Mouse (Mus musculus) neural tube, embryonic 12.5 days (tissue): ENCODE results near the gene Dnah8. TPM values are rescaled to one million over a fixed set of nuclear protein-coding genes. Genes with fewer than 3 reads are reported as not detected.

Experiments
- ATAC-seq: fragments of 200-750 bp; cut with Nextera tagmentation; 2 replicates; pipeline ENCODE4 v1.8.0; 2017; ENCODE audit warnings: low read depth, mild to moderate bottlenecking, moderate TSS enrichment, moderate library complexity; ENCODE audit not compliant: low FRiP score
- H3K27ac ChIP-seq: fragments of 300-500 bp; sonication (generic); 2 replicates; pipeline ENCODE4 v1.5.1; 2016
- H3K27me3 ChIP-seq: fragments of 300-500 bp; sonication (generic); replicated peaks from 2 replicates; pipeline ENCODE4 v1.6.1; 2016; ENCODE audit warnings: mild to moderate bottlenecking
- H3K36me3 ChIP-seq: fragments of 300-500 bp; sonication (generic); 2 replicates; pipeline ENCODE4 v1.6.1; 2016; ENCODE audit warnings: mild to moderate bottlenecking
- H3K4me1 ChIP-seq: fragments of 300-500 bp; sonication (generic); 2 replicates; pipeline ENCODE4 v1.6.1; 2016
- H3K4me2 ChIP-seq: fragments of 300-500 bp; sonication (generic); replicated peaks from 2 replicates; pipeline ENCODE4 v1.6.1; 2016; ENCODE audit warnings: mild to moderate bottlenecking
- H3K4me3 ChIP-seq: fragments of 300-500 bp; sonication (generic); 2 replicates; pipeline ENCODE4 v1.5.1; 2016
- H3K9ac ChIP-seq: fragments of 300-500 bp; sonication (generic); 2 replicates; pipeline ENCODE4 v1.6.1; 2016; ENCODE audit warnings: mild to moderate bottlenecking
- H3K9me3 ChIP-seq: fragments of 300-500 bp; sonication (generic); 2 replicates; pipeline ENCODE4 v1.6.1; 2016; ENCODE audit warnings: mild to moderate bottlenecking
- WGBS: fragments of 180-500 bp; shearing (Covaris S2); methylation state at CpG from one replicate; pipeline ENCODE4 v1.1.7; 2016; 5-methylcytosine and 5-hydroxymethylcytosine counted together
- polyA plus RNA-seq: library from polyadenylated mRNA; unstranded; fragments of >200 nt; fragmentation: Nextera tagmentation; extraction: Ambion mirVana; gene quantifications from 2 replicates; pipeline ENCODE4 v1.2.1, GENCODE M21; 2016

Gene Dnah8
- polyA plus RNA-seq, 1 experiment from 2014 or later: 0.84 TPM

DNA sequence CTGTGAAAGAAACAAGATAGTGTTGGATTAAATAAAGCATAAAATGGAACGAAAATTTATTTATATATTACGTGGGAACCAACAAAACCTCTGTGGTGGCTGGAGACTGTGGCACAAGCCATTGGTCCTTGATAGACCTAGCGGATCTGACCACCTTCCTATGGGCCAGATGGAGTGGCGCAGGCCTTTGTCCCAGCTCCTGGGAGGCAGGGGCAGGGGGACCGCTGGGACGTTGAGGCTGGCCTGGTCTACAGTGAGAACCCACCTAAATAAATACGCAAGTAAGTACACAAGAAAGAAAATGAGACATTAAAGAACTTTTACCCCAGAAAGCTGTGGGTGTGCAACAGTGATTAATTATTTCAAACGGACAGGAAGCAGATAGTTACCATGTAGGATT is 156.9 kb downstream of the Dnah8 start:
- no peak for ATAC-seq
- no peak overlapping the region for H3K27ac ChIP-seq
- H3K27me3 ChIP-seq: no peaks in the 10 kb centered on the region
- 87% methylated on average over 8 of the region's 8 CpGs for WGBS
- no peak overlapping the region for H3K4me2 ChIP-seq
- H3K9me3 ChIP-seq: no peaks in the 10 kb centered on the region
- H3K36me3 ChIP-seq: no peaks in the 10 kb centered on the region
- H3K4me1 ChIP-seq: no peaks in the 10 kb centered on the region
- H3K9ac ChIP-seq: no peak overlapping the region
- H3K4me3 ChIP-seq: no peak overlapping the region

DNA sequence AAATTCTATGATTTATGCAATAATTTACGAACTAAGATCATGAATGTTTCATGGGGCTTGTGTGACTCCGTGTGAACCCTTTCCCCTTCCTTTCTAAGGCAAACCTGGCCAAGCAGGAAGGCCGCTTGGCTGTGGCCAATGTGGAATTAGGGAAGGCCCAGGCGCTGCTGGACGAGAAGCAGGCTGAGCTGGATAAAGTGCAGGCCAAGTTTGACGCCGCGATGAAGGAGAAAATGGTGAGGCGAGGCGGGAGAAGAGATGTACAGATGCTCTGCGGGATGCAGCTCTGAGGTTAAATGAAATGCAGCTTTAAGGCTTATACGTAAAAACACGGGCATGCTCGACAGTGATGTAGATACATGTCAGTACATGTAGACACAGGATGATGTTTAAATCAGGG is 158.1 kb downstream of the Dnah8 start:
- Histone ChIP-seq H3K27ac (no peak overlapping the region), H3K27me3 (no peaks in the 10 kb centered on the region), H3K4me1 (no peaks in the 10 kb centered on the region), H3K9me3 (no peaks in the 10 kb centered on the region), H3K36me3 (no peaks in the 10 kb centered on the region), H3K9ac (no peak overlapping the region), H3K4me2 (no peak overlapping the region), H3K4me3 (no peak overlapping the region)
- no peak for ATAC-seq
- WGBS: 78% methylated on average over 14 of the region's 14 CpGs

DNA sequence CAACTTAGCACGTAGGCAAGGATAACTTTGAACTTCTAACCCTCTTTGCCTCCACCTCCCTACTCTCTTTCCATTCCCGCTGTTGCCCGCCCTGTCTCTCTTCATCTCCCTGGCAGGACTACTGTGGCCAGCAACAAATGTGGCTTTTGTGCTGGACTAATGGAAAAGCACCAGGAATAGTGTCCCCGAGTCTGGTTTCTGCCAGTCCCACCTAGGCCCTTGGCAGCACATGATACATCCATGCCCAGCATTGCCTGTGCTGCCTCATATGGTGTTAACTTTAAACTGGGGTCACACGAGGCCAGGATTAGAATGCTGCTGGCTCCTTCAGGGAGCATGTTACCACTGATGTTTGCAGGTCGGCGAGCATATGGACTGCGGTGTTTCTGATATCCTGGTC is 164.2 kb downstream of the Dnah8 start:
- H3K36me3 ChIP-seq: no peaks in the 10 kb centered on the region
- ATAC-seq: no peak
- H3K9ac ChIP-seq: no peak overlapping the region
- H3K4me3 ChIP-seq: no peak overlapping the region
- no peaks in the 10 kb centered on the region for H3K9me3 ChIP-seq
- WGBS: 90% methylated on average over 8 of the region's 8 CpGs
- H3K27me3 ChIP-seq: no peaks in the 10 kb centered on the region
- no peaks in the 10 kb centered on the region for H3K4me1 ChIP-seq
- no peak overlapping the region for H3K27ac ChIP-seq
- H3K4me2 ChIP-seq: no peak overlapping the region

DNA sequence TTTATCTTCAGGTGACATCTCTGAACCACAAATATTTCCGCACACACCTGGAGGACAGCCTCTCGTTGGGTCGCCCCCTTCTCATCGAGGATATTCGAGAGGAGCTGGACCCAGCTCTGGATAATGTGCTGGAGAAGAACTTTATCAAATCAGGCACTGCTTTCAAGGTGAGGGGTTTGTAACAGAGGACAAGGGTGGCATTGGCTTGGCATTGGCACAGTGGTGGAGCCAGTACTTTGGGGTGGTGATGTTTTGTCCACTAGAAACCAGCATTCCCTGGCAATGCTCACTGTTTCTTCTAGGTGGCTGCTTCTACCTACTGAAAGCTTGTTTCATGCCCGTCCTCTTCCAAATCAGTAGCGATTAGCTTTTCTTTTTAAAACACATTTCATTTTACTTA is 166.7 kb downstream of the Dnah8 start:
- no peak overlapping the region for H3K27ac ChIP-seq

DNA sequence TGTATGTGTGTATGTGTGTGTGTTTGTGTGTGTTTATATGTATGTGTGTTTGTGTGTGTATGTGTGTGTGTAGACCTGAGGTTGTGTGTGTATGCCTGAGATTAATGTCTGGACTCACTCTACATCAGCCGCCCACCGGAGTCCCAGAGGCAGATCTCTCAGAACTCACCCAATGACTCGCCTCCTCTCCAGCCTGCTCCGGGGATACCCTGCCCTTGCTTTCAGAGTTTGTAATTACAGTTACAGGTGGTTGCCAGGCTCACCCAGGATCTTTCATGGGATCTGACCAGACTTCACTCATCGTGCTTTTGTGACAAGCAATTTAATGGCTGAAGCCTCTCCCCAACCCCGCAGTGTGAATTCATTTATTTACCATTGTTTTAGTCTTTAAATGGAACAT is 168.2 kb downstream of the Dnah8 start:
- no peak overlapping the region for H3K4me2 ChIP-seq
- no peak overlapping the region for H3K27ac ChIP-seq
- H3K27me3 ChIP-seq: no peaks in the 10 kb centered on the region
- no peaks in the 10 kb centered on the region for H3K4me1 ChIP-seq
- H3K36me3 ChIP-seq: no peaks in the 10 kb centered on the region
- no peak overlapping the region for H3K9ac ChIP-seq
- no peaks in the 10 kb centered on the region for H3K9me3 ChIP-seq
- WGBS: 87% methylated on average over 6 of the region's 6 CpGs
- no peak overlapping the region for H3K4me3 ChIP-seq
- ATAC-seq: no peak

More for the DNA sequence above, 166.7 kb downstream of the Dnah8 start:
- H3K9me3 ChIP-seq: no peaks in the 10 kb centered on the region
- ATAC-seq: no peak
- H3K4me2 ChIP-seq: no peak overlapping the region
- 90% methylated on average over 7 of the region's 7 CpGs for WGBS
- H3K9ac ChIP-seq: no peak overlapping the region
- H3K4me1 ChIP-seq: no peaks in the 10 kb centered on the region
- no peaks in the 10 kb centered on the region for H3K27me3 ChIP-seq
- H3K36me3 ChIP-seq: no peaks in the 10 kb centered on the region
- H3K4me3 ChIP-seq: no peak overlapping the region

DNA sequence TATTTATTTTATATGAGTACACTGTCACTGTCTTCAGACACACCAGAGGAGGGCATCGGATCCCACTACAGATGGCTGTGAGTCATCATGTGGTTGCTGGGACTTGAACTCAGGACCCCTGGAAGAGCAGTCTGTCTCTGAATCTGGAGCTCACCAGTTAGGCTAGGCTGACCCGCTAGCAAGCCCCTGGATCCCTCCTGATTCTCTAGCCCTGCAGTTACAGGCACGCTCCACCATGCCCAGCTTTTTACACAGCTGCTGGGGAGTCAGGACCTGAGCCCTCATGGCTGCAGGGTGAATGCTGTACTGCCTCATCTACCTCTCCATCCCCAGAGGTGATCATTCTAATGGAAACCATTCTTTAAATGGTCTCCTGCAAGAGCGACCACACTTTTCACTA is 172.5 kb downstream of the Dnah8 start:
- ATAC-seq: no peak
- Histone ChIP-seq H3K36me3 (no peaks in the 10 kb centered on the region), H3K4me1 (no peaks in the 10 kb centered on the region), H3K4me2 (no peak overlapping the region), H3K9ac (no peak overlapping the region), H3K27me3 (no peaks in the 10 kb centered on the region), H3K27ac (no peak overlapping the region), H3K9me3 (no peaks in the 10 kb centered on the region), H3K4me3 (no peak overlapping the region)
- WGBS: 83% methylated on average over 4 of the region's 4 CpGs

DNA sequence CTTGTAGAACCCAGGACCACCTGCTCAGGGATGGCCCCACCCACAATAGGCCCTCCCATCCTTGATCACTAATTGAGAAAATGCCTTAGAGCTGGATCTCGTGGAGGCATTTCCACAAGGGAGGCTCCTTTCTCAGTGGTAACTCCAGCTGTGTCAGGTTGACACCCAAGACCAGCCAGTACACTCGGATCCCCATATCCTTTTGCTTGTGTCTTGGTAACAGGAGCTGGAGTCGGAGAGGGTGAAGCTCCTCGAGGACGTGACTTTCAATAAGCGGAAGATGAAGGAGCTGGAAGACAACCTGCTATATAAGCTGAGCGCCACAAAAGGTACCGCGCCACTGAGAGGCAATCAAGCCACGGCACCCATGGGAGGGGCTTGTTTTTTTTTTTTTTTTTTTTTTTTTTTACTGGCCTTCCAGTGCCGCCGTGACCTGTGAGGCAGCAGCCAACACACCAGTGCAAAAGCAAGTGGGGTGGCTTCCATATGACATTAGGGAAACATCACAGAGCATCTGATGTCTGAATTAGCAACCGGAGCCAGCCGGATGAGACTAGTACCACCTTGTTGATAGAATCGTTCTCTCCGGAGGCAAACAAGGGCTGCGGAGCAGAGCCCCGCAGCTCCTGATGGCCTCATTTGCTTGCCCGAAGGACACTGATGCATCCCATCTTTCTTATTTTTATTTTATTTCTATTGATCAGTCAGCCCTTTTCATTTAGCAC is 176.3 kb downstream of the Dnah8 start:
- no peak overlapping the region for H3K27ac ChIP-seq
- 91% methylated on average over 19 of the region's 19 CpGs for WGBS
- no peaks in the 10 kb centered on the region for H3K36me3 ChIP-seq
- H3K4me2 ChIP-seq: no peak overlapping the region
- no peak overlapping the region for H3K4me3 ChIP-seq
- H3K9ac ChIP-seq: no peak overlapping the region
- H3K27me3 ChIP-seq: no peaks in the 10 kb centered on the region
- peaks cover 5% of the 10 kb centered on the region; the same call in 1 of the 2 replicates for H3K4me1 ChIP-seq
- no peaks in the 10 kb centered on the region for H3K9me3 ChIP-seq
- no peak for ATAC-seq

DNA sequence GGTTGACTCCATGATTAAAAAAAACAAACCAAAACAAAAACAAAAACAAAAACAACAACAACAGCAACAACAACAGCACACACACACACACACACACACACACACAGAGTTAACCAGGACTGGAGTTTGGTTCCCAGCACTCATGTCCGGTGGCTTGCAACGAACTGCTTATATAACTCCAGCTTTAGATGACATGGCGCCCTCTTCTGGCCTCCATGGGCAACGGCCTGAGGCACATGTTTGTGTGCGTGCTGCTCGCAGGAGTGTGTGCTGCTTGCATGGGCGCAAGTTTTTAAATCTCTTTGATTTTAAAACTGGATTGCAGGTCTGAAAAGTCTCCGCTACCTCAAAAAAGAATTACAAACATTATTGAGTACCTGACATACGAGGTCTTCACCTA is 179.5 kb downstream of the Dnah8 start:
- no peaks in the 10 kb centered on the region for H3K36me3 ChIP-seq
- no peak overlapping the region for H3K27ac ChIP-seq
- no peak for ATAC-seq
- no peaks in the 10 kb centered on the region for H3K9me3 ChIP-seq
- no peaks in the 10 kb centered on the region for H3K27me3 ChIP-seq
- no peak overlapping the region for H3K4me3 ChIP-seq
- no peak overlapping the region for H3K9ac ChIP-seq
- H3K4me2 ChIP-seq: no peak overlapping the region
- peaks cover 10% of the 10 kb centered on the region for H3K4me1 ChIP-seq
- 95% methylated on average over 9 of the region's 9 CpGs for WGBS

DNA sequence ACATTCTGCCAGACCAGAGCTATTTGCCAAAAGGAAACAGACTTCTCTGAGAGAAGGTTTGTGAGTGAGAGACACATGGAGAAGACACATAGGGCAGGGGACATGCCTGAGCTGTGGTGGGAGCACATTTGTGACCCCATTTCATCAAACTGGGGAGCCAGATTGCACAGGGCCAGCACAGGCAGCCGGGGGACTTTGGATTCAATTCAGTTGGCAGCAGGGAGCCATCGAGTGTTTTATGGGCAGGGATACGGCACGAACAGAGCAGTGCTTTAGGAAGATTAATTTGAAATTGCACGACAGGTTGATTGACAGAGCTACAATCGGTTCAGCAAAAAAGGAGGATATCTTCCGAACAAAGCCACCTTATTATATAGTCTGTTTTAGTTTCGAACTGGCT is 180.8 kb downstream of the Dnah8 start:
- no peak for ATAC-seq

DNA sequence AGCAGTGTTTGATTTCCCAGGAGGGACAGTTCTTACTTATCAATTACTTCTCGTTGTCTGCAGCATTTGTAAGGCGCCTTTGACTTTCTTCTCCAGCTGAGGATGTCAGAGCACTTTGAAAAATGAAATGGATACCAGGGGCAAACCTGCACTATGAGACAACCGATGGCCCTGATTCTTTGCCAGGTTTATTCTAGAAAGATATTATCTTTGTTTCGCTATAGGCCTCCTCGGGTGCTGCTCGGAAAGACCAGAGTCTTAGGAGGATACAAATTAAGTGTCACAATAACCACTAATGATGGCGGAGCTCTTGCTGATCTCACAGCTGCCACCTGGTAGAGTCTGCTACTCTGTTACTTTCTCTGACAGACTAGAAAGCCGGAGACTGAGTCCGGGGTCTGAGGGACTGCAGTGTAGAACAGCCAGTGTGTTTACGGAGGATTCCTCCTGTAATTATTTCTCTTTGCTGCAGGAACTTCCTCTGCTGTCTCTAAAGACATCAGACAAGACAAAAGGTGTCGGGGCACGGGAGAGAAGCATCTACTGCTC is 181.4 kb downstream of the Dnah8 start:
- no peak for ATAC-seq
- no peaks in the 10 kb centered on the region for H3K9me3 ChIP-seq
- no peak overlapping the region for H3K9ac ChIP-seq
- H3K27me3 ChIP-seq: no peaks in the 10 kb centered on the region
- 0 out of 2 replicates have a peak overlapping the region, but pooled peaks have one; percentile 5 for H3K4me2 ChIP-seq
- H3K27ac ChIP-seq: no peak overlapping the region
- WGBS: 31% methylated on average over 12 of the region's 12 CpGs
- H3K4me1 ChIP-seq: peaks cover 18% of the 10 kb centered on the region
- no peaks in the 10 kb centered on the region for H3K36me3 ChIP-seq
- no peak overlapping the region for H3K4me3 ChIP-seq

More for the DNA sequence above, 180.8 kb downstream of the Dnah8 start:
- Histone ChIP-seq H3K4me3 (no peak overlapping the region), H3K27ac (no peak overlapping the region), H3K27me3 (no peaks in the 10 kb centered on the region), H3K4me1 (peaks cover 16% of the 10 kb centered on the region), H3K36me3 (no peaks in the 10 kb centered on the region), H3K4me2 (no peak overlapping the region), H3K9me3 (no peaks in the 10 kb centered on the region), H3K9ac (no peak overlapping the region)
- WGBS: 31% methylated on average over 8 of the region's 8 CpGs

DNA sequence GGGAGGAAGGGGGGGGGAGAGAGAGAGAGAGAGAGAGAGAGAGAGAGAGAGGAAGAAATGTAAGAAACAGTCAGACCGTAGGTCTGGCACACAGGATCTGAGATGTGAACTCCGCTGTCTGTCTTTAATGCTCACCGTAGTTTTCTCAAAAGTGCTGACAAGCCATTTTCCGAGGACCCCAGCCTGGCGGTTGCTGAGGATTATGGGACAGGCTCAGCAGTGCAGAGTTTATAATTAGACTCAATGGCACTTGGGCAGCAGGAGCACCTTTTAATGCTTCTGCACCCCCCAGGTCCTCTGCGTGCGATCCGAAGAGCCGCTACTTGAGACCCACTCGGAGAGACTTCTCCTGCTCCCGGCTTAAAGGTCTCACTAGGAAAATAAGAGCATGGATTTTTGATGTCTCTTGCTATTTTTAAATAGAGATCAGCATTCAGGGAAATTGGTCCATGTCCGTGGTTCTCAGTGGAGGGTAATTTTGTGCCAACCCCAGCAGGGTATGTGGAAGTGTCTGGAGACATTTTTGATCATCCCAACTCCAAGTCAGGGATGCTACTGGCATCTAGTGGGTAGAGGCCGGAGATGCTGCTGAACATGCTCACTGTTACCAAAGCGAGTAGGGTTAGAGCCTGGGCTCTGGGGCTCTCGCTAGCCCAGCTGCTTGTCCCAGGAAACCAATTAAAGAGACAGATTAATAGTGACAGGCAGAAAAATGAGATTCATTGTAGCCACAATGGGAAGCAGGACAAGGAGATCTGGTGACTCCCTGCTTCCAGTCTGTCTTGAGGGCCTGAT is 184.9 kb downstream of the Dnah8 start:
- H3K9me3 ChIP-seq: no peaks in the 10 kb centered on the region
- no peak for ATAC-seq
- H3K9ac ChIP-seq: no peak overlapping the region
- no peaks in the 10 kb centered on the region for H3K36me3 ChIP-seq
- no peak overlapping the region for H3K4me2 ChIP-seq
- no peaks in the 10 kb centered on the region for H3K27me3 ChIP-seq
- no peak overlapping the region for H3K4me3 ChIP-seq
- no peak overlapping the region for H3K27ac ChIP-seq
- 72% methylated on average over 15 of the region's 15 CpGs for WGBS
- H3K4me1 ChIP-seq: peaks cover 18% of the 10 kb centered on the region

DNA sequence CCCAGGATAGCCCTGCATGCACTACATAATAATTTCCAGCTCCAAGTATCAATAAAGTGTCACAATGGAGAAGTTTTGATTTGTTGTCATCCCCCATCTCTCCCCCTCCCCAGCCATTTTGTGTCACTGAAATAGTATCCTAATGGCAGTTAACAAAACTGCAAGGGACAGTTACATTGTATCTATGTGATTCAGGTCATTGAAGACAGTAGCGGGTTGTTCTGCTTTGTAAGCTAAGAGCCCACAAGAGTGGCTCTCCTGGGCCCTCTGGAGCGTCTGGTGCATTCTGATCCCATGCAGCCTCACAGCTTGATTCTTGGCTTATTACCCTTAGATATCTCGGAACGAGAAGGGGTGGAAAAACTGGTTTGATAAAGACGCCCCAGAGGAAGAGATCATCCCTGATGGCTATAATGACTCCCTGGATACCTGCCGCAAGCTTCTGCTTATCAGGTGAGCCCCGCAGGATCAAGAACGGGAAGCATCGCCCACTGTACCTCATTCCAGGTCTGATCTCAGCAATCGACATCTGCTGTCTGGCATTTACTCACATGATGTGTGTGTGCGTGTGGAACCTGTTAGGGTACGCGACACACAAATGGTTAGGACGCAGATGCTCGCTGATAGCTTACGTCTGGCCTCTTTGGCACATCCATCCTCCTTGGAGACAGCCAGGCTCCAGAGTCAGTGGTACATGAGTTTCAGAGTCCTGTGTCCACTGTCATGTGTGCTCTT is 185.9 kb downstream of the Dnah8 start:
- Histone ChIP-seq H3K27me3 (no peaks in the 10 kb centered on the region), H3K4me3 (no peak overlapping the region), H3K9me3 (no peaks in the 10 kb centered on the region), H3K36me3 (no peaks in the 10 kb centered on the region), H3K4me2 (no peak overlapping the region), H3K9ac (no peak overlapping the region), H3K4me1 (peaks cover 14% of the 10 kb centered on the region), H3K27ac (no peak overlapping the region)
- ATAC-seq: no peak
- 69% methylated on average over 16 of the region's 16 CpGs for WGBS
